Mouse (Mus musculus) hindbrain, embryonic 16.5 days (tissue): Measurements from ENCODE around the gene Taar7b. TPM values are rescaled to one million over a fixed set of nuclear protein-coding genes. Genes with fewer than 3 reads are reported as not detected.
A peak's percentile ranks its signal among the peaks of the same experiment; 100 is the strongest.

Source experiments
- ATAC-seq: fragments of 200-750 bp; cut with Nextera tagmentation; 2 replicates; pipeline ENCODE4 v1.8.0; 2017; ENCODE audit warnings: moderate TSS enrichment, moderate library complexity
- H3K27ac ChIP-seq: fragments of 300-500 bp; sonication (generic); 2 replicates; pipeline ENCODE4 v1.5.1; 2014; ENCODE audit warnings: low read depth, mild to moderate bottlenecking, control low read depth, low read length, moderate library complexity
- H3K27me3 ChIP-seq: fragments of 300-500 bp; sonication (generic); replicated peaks from 2 replicates; pipeline ENCODE4 v1.6.1; 2014; ENCODE audit warnings: low read length; ENCODE audit not compliant: control insufficient read depth, insufficient read depth
- H3K36me3 ChIP-seq: fragments of 300-500 bp; sonication (generic); 2 replicates; pipeline ENCODE4 v1.6.1; 2014; ENCODE audit warnings: mild to moderate bottlenecking, low read length, moderate library complexity, mixed read lengths; ENCODE audit not compliant: control insufficient read depth, insufficient read depth
- H3K4me1 ChIP-seq: fragments of 300-500 bp; sonication (generic); 2 replicates; pipeline ENCODE4 v1.6.1; 2014; ENCODE audit warnings: low read depth, low read length; ENCODE audit not compliant: control insufficient read depth, insufficient read depth
- H3K4me2 ChIP-seq: fragments of 300-500 bp; sonication (generic); 2 replicates; pipeline ENCODE4 v1.6.1; 2014; ENCODE audit warnings: mild to moderate bottlenecking, low read length, control low read depth, moderate library complexity
- H3K4me3 ChIP-seq: fragments of 300-500 bp; sonication (generic); 2 replicates; pipeline ENCODE4 v1.5.1; 2014; ENCODE audit warnings: mild to moderate bottlenecking, low read length, control low read depth, moderate library complexity
- H3K9ac ChIP-seq: fragments of 300-500 bp; sonication (generic); 2 replicates; pipeline ENCODE4 v1.6.1; 2014; ENCODE audit warnings: low read depth, mild to moderate bottlenecking, control low read depth, low read length, moderate library complexity
- H3K9me3 ChIP-seq: fragments of 300-500 bp; sonication (generic); 2 replicates; pipeline ENCODE4 v1.6.1; 2014; ENCODE audit warnings: mild to moderate bottlenecking, low read length, moderate library complexity; ENCODE audit not compliant: control insufficient read depth
- WGBS: fragments of 180-500 bp; shearing (Covaris S2); extraction: QIAGEN DNeasy Blood & Tissue Kit; methylation state at CpG from one replicate; pipeline ENCODE4 v1.1.7; 2014; 5-methylcytosine and 5-hydroxymethylcytosine counted together
- polyA plus RNA-seq: library from polyadenylated mRNA; unstranded; fragments of >200 nt; fragmentation: Nextera tagmentation; extraction: Ambion mirVana; gene quantifications from 2 replicates; pipeline ENCODE4 v1.2.1, GENCODE M21; 2015

Taar7b gene
- polyA plus RNA-seq, 1 experiment from 2014 or later = not detected

DNA sequence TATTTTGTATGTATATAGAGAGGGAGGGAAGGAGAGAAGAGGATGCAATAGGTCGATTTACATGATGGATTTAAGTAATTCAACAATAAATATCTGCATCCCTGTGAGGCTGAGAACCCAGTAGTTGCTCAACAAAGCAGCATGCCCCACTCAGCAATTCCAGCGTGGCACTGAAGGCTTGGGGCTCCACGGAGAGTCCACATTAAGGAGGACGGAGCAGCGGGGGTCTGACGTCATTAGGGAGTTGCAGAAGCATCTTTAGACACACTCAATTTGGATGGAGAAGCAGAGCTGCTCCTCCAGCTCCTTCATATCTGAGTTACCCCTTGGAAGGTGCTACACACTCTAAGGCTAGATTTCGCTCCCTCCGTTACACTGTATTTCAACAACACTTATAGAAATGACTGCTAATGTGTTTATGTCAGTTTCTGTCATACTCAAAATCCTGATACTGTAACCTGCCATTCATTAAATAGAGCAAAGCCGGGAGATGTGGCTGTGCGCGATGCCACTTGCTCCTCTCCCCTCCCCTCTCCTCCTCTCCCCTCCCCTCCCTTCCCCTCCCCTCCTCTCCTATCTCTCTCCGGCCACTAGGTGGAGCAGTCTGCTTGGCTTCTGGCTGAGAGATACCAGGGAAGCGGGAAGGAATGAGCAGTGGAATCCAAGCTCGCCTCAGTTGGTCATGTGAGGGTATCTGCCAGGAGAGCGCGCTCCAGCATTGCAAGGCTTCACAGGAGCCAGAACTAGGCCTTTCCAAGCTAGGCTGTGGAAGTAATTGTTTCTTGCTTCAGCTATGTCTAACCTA is 20.6 kb upstream of the Taar7b start:
- Histone ChIP-seq H3K27ac (no peak overlapping the region), H3K36me3 (no peaks in the 10 kb centered on the region), H3K9ac (no peak overlapping the region), H3K4me1 (no peaks in the 10 kb centered on the region), H3K27me3 (no peaks in the 10 kb centered on the region), H3K4me3 (no peak overlapping the region), H3K4me2 (no peak overlapping the region), H3K9me3 (no peaks in the 10 kb centered on the region)
- ATAC-seq = peak; percentile 87
- WGBS = 44% methylated on average over 16 of the region's 16 CpGs

DNA sequence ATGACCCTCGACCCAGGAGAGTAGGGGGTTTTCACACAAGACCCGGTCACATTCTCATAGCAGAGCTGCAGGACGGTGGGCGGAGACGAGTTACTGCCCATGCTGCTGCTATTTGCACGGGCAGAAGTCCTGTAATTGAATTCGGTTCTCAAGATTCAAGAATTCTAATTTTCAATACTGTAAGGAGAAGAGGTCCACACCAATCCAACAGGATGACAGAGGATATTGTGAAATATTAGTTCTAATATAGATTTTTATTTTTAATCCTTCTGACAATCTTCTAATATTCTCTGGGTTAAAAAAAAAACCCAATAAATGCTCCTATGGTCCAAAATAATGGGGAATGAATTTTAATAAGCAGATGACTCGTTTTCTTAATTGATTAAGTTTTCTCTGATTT is 14.2 kb upstream of the Taar7b start, which contains the start of gene Taar6:
Gene Taar6 (minus strand): TSS at position 101 of the 400 bp plus-strand sequence.
- Histone ChIP-seq H3K36me3 (no peaks in the 10 kb centered on the region), H3K27me3 (no peaks in the 10 kb centered on the region), H3K9ac (no peak within 1 kb of the TSS), H3K27ac (no peak within 1 kb of the TSS), H3K4me1 (no peaks in the 10 kb centered on the region), H3K4me2 (no peak within 1 kb of the TSS), H3K9me3 (no peaks in the 10 kb centered on the region), H3K4me3 (no peak within 1 kb of the TSS)
- no peak for ATAC-seq
- WGBS = 69% methylated on average over 8 of the region's 8 CpGs

DNA sequence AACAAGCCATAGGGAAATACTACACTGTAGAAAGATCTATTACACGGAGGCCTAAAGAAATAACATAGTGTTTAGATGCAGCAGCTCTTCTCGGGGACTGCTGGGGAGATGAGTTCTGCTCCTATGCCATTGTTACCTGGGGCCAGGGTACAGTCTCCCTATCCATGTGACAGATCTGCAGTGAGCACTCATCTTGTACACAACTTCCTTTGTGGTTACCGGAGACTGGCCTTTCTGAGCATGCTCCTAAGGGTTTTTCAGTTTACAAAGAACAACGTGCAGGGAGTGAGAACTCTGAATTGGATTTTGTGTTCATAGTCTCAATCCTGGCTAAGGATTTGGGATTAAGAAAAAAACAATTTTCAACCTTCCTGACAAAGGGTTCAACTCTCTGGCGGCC is 13.3 kb upstream of the Taar7b start:
- 84% methylated on average over 5 of the region's 5 CpGs for WGBS
- Histone ChIP-seq H3K27me3 (no peaks in the 10 kb centered on the region), H3K9me3 (no peaks in the 10 kb centered on the region), H3K27ac (no peak overlapping the region), H3K4me2 (no peak overlapping the region), H3K36me3 (no peaks in the 10 kb centered on the region), H3K4me1 (no peaks in the 10 kb centered on the region), H3K9ac (no peak overlapping the region), H3K4me3 (no peak overlapping the region)
- ATAC-seq = no peak

DNA sequence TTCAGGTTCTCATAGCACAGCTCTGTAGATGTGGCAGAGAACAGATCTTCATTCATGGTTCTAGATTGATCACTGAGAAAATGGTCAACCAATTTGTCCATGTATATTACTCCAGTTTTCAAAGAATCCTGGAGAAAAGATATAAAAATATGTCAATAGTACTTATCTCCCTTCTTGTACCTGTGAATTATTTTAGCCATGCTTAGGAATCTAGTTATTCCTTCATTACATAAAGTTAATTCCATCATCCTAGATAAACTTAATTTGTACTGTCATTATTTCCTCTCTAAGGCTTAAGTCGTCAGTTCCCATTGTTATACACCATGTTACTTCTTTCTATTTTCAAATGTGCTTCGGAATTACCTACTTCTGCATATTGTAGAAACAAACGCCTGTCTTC is 6.4 kb upstream of the Taar7b start, which contains the start of gene Taar7a:
Gene Taar7a (minus strand): TSS at position 101 of the 400 bp plus-strand sequence.
- Histone ChIP-seq H3K9ac (no peak within 1 kb of the TSS), H3K4me3 (no peak within 1 kb of the TSS), H3K27ac (no peak within 1 kb of the TSS), H3K9me3 (no peaks in the 10 kb centered on the region), H3K4me1 (no peaks in the 10 kb centered on the region), H3K4me2 (no peak within 1 kb of the TSS), H3K27me3 (no peaks in the 10 kb centered on the region), H3K36me3 (no peaks in the 10 kb centered on the region)
- 90% methylated on average over 3 of the region's 3 CpGs for WGBS
- no peak for ATAC-seq

DNA sequence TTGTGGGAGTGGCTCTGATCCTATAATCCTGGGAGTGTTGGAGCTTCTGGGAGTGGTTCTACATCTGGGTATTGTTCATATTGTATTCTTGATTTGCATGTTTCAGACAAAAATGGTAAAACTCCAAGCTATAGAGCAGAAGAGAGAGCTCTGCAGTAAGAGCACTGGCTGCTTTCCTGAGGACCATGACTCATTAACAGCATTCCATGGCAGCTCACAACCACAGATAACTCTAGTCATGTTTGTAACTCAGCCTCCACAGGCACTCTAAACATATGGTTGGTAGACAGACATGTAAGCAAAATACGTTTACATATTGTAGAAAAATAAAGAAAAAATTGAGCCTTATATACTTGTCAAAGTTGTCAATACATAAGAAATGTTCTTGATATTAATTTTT is 6.7 kb downstream of the Taar7b start:
- no peak overlapping the region for H3K4me3 ChIP-seq
- no peaks in the 10 kb centered on the region for H3K9me3 ChIP-seq
- H3K4me1 ChIP-seq = no peaks in the 10 kb centered on the region
- H3K27me3 ChIP-seq = no peaks in the 10 kb centered on the region
- no peak overlapping the region for H3K27ac ChIP-seq
- WGBS = 90% methylated on average over 1 of the region's 1 CpGs
- no peak for ATAC-seq
- H3K36me3 ChIP-seq = no peaks in the 10 kb centered on the region
- no peak overlapping the region for H3K9ac ChIP-seq
- H3K4me2 ChIP-seq = no peak overlapping the region

DNA sequence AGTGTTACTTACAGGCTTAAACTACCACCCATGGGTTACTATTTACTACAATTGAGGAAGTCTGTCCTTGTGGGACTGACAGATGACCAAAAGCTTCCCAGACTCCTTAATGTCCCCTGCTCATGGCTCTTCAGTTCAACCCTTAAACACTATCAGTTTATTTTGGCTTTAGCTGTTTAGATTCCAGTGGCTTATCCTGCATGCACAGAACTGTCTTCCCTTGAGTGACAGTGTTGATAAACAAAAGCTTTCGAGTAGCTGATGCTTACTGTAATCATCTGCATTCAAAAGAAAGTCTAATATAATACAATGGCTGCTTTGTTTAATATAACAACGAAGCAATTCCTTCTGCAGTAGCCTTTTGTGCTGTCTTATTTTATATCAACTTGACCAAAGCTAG is 7.3 kb downstream of the Taar7b start:
- no peaks in the 10 kb centered on the region for H3K9me3 ChIP-seq
- ATAC-seq = no peak
- H3K27ac ChIP-seq = no peak overlapping the region
- 64% methylated on average over 2 of the region's 2 CpGs for WGBS
- H3K9ac ChIP-seq = no peak overlapping the region
- no peaks in the 10 kb centered on the region for H3K4me1 ChIP-seq
- H3K27me3 ChIP-seq = no peaks in the 10 kb centered on the region
- no peak overlapping the region for H3K4me2 ChIP-seq
- no peak overlapping the region for H3K4me3 ChIP-seq
- H3K36me3 ChIP-seq = no peaks in the 10 kb centered on the region

DNA sequence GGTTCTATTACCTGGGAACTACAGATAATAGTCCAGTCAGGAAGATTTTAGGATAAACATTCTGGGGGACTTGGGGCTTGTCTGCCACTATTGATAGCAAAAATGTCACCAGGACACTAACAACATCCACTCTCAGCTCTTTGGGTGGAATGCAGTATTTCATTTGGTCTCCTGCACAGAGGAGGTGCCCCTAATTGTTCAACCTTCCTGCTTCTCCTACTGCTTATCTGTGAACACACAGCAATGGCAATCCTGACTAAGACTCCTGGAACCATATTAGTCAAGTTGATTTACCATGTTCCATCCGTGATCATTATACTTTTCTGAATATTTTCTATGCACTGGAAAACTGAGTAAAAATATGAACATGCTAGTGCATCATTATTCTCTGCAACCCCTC is 8.4 kb downstream of the Taar7b start:
- Histone ChIP-seq H3K36me3 (no peaks in the 10 kb centered on the region), H3K9me3 (no peaks in the 10 kb centered on the region)

DNA sequence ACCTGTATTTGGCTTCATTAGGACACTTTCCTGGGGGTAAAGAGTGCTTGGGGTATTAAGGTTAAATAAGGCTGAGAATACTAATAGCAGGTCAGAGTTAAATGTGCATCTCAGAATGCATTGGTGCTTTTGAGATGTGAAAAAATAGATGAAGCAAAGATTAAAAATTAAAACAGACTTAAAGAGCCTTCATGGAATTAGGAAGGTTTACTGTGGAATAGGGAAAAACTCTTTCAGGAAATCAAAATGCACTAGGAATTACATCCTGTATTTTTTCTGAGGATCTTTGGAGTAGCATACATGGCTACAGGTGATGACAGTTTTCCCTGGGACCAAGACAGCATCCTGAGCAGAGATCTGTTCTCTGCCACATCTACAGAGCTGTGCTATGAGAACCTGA is 27.2 kb downstream of the Taar7b start, which contains the start of gene Taar7d:
Gene Taar7d (plus strand): TSS at position 301 of the 400 bp plus-strand sequence.
- H3K4me1 ChIP-seq = no peaks in the 10 kb centered on the region
- H3K4me3 ChIP-seq = no peak within 1 kb of the TSS
- H3K27me3 ChIP-seq = no peaks in the 10 kb centered on the region
- H3K36me3 ChIP-seq = no peaks in the 10 kb centered on the region
- H3K27ac ChIP-seq = no peak within 1 kb of the TSS
- no peak within 1 kb of the TSS for H3K4me2 ChIP-seq
- no peak within 1 kb of the TSS for H3K9ac ChIP-seq
- ATAC-seq = no peak
- no peaks in the 10 kb centered on the region for H3K9me3 ChIP-seq

More for the DNA sequence above, 8.4 kb downstream of the Taar7b start:
- no peaks in the 10 kb centered on the region for H3K27me3 ChIP-seq
- H3K4me1 ChIP-seq = no peaks in the 10 kb centered on the region
- ATAC-seq = no peak
- 95% methylated on average over 1 of the region's 1 CpGs for WGBS
- no peak overlapping the region for H3K9ac ChIP-seq
- H3K4me3 ChIP-seq = no peak overlapping the region
- no peak overlapping the region for H3K27ac ChIP-seq
- H3K4me2 ChIP-seq = no peak overlapping the region

DNA sequence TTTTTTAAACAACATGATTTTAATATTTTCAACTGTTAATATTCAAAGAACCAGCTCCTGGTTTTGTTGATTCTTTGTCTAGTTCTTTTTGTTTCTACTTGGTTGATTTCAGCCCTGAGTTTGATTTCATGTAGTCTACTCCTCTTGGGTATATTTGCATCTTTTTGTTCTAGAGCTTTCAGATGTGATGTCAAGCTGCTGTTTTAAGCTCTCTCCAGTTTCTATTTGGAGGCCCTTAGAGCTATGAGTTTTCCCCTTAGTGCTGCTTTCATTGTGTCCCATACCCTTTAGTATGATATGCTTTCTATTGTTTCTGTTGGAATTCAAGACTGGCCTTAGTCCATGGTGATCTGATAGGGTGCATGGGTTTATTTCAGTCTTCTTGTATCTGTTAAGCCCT is 31.6 kb downstream of the Taar7b start:
- H3K4me2 ChIP-seq = no peak overlapping the region
- no peaks in the 10 kb centered on the region for H3K27me3 ChIP-seq
- H3K9ac ChIP-seq = no peak overlapping the region
- no peaks in the 10 kb centered on the region for H3K9me3 ChIP-seq
- H3K36me3 ChIP-seq = no peaks in the 10 kb centered on the region
- H3K4me3 ChIP-seq = no peak overlapping the region
- ATAC-seq = no peak
- H3K27ac ChIP-seq = no peak overlapping the region
- no peaks in the 10 kb centered on the region for H3K4me1 ChIP-seq
